Mouse (Mus musculus) CD8-positive naive resting alpha-beta T cell, adult 2 months (primary cell): ENCODE data around the gene Kcnc1.

ENCODE experiments used
- DNase-seq, 2 experiments: peaks; one replicate each; pipeline ENCODE4 v3.0.0; 2022; ENCODE audit warnings: low read depth in 2 of 2, low spot score in 2 of 2

Kcnc1 gene

DNA sequence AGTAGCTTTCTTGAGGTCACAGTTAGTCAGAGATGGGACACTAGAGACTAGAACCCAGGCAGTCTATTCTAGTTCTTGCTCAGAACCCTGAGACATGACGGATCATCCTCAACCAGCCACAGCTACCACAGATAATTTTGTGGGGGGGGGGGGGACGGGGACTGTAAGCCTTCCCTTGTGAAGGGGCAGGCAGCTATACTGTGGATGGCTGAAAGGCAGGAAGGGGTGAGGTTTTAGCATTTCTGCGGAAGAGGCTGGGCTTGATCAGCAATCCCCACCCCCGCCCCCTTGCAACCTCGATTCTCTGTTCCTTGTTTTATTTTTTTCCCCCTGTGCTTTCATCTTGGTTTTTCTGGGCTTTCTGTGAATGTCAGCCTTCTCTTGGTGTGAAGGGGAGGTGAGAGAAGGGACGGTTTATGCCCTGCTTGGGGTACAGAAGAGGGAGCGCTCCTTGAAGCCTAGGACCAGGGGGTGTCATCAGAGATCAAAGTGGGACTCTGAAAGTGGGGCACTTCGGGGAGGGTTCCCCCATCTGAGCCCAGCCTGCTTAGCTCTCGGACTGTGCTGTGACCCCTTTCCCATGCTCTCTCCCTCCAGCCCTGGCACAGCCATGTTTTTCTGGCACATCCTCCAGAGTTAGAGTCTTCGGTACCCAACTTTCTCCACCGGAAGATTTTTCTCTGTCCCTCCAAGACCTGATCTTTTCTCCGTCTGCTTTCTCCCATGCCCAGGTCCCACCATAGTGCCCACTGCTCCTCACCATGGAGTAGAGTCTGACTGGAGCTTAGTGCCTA is 2.4 kb upstream of the Kcnc1 start:
- DNase-seq, result no peak

DNA sequence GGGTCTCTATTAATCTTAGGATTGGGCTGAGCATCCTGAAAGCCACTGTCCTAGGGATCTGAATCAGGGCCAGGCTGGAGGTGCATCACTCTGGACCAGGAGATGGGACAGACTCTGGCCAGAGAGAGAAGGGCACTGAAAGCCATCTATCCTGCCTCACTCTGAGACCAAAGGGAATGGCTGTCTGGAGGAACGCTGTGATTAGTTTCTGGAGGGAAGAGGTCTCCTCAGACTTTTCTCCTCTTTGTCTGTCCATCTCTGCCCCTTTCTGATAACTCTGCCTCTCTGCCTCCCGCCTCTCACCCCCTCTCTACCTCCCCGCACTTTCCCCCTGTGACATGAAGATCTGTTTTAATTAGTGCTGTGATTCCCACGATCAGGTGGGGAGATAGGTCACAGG is 1.4 kb upstream of the Kcnc1 start:
- DNase-seq, result no peak

- no peak for DNase-seq
These were observed 726 bp upstream of the Kcnc1 start for GRCm38 (mm10) chr7:46395571-46395970.

- peak; percentile 29 to 49 for DNase-seq
These were observed 833 bp downstream of the Kcnc1 start for GRCm38 (mm10) chr7:46396928-46397731.

- no peak for DNase-seq
These were observed 1.5 kb downstream of the Kcnc1 start for GRCm38 (mm10) chr7:46397732-46398333.

GRCm38 (mm10) chr7:46398612-46399011 is 2.3 kb downstream of the Kcnc1 start:
- DNase-seq, result no peak

GRCm38 (mm10) chr7:46399676-46400075 is 3.4 kb downstream of the Kcnc1 start:
- DNase-seq, result no peak

- DNase-seq, result no peak
These were observed 4.0 kb downstream of the Kcnc1 start for GRCm38 (mm10) chr7:46400346-46400745.

- DNase-seq, result no peak
These were observed 5.3 kb downstream of the Kcnc1 start for GRCm38 (mm10) chr7:46401371-46402180.

DNA sequence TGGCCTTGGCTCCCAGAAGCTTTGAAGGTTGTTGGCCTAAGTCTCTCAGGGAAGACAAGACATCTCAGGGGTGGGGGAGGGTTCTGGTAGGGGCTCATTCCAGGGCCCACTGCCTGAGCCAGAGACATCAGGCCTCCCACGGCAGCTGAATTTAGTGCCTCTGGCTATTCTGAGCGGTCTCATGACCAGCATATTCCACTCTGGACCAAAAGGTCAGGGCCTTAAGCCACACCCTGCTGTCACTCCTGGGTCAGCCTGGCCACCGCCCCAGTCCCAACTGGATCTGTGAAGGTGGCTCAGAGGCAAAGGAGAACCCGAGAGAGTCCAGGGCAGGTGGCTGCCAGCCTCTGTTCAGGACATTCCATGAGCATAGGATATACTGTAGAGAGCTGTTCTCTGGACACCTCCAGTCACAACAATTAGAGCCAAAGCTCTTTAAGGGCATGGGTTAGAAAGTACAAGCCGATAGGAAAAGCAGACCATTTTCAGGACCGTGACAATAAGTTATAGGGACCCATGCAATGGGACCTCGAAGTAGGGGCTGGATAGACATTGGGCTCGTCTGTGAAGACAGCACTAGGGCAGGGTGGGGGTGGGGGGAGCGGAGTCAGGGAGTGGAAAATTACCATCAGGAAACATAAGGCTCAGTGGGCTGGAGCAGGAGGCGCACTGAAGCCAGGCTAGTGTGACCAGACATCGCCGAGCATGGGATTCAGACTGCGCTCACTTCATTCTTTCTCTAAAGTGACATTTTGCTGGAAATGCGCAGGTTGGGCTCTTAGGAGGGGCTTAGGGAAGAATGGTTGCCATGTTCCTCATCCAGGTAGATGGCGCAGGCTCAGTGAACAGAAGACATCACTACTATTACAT is 7.6 kb downstream of the Kcnc1 start:
- no peak for DNase-seq

DNA sequence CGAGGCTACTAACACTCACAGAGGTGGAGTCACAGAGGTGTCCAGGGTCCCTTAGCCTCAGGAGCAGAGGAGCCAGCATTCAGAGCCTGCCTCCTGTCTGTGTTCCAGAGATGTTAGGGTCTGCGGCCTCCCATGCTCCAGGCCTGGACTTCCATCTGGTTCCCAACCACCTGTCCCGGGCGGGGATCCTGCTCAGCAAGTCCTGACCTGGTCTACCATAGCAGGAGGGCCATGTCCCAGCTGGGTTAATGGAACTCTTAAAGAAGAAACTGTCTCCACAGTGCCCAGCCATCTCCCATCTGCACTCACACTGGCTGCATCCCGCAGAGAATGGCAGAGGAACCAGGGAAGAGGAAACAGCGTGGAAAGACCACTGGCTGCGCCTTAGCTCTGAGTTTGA is 8.5 kb downstream of the Kcnc1 start:
- no peak for DNase-seq

- no peak for DNase-seq
These were observed 12.3 kb downstream of the Kcnc1 start for GRCm38 (mm10) chr7:46408606-46409005.

- no peak for DNase-seq
These were observed 13.0 kb downstream of the Kcnc1 start for GRCm38 (mm10) chr7:46409204-46409789.

- no peak for DNase-seq
These were observed 14.4 kb downstream of the Kcnc1 start for GRCm38 (mm10) chr7:46410727-46411126.

DNA sequence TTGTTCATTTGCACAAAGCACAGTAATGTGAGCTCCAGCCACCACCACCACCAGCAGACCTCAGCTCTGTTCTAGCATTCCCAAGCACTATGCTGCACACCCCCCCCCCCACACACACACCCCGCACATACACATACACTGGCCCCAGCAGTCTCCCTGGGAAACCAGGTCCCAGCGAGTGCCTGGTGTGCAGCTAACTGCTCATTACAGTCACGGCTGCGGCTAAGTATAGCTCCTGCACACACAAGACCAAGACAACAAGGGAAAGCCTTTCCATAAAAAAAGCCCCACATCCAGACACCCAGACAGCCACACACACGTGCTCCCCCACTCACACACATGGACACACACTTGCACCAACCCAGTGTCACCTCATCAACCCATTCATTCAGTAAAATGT is 16.5 kb downstream of the Kcnc1 start:
- no peak for DNase-seq

DNA sequence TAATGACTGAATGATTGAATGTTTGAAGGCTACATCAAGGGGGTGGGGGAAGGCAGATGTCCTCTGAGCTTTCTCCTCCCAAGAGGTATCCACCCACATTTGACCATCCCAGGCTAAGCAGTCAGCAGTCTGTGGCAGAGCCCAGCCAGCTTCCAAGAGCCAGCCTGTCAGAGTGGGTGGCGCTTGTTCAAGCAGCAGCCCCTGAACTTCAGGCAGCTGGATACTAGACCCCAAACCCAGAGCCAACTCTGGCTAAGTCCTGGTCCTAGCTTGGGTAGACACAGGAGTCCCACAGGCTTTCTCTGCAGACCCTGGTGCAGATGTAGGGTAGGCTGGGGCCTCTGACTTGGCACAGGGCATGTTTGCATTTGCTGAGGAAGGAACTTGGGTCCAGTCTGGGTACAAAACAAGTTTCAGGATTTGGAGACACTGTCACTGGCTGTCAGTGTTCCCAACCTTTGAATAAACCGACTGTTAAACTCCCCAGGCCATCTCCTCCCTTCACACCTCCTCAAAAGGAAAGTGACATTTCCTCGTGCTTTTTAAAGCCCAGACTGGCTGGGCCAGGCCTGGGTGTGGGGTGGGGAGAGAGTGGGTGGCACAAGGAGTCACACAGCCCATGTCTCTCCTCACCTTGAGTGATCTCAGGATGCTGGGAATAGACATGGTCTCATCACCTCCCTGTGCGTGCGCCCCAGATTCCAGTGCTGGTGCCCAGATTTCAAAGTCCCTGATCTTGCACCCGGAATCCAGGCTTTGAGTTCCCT is 17.8 kb downstream of the Kcnc1 start:
- no peak for DNase-seq

GRCm38 (mm10) chr7:46415818-46416425 is 19.6 kb downstream of the Kcnc1 start:
- DNase-seq, result no peak

GRCm38 (mm10) chr7:46417467-46417866 is 21.2 kb downstream of the Kcnc1 start:
- DNase-seq, result no peak
